Mouse (Mus musculus): ENCODE data around the gene Rassf3. TPM values are rescaled to one million over a fixed set of nuclear protein-coding genes. Genes with fewer than 3 reads are reported as not detected.

Gene Rassf3
- total RNA-seq, 2 experiments from 2014 or later, result 39.2 to 44.8 TPM

GRCm38 (mm10) chr10:121432041-121432634 lies 44.0 kb downstream of the Rassf3 start:
- DNase-seq (ENCODE audit: low spot score in 2 of 2), result no peak

GRCm38 (mm10) chr10:121430764-121431540 lies 45.2 kb downstream of the Rassf3 start:
- DNase-seq (ENCODE audit: low spot score in 2 of 2), result no peak

DNA sequence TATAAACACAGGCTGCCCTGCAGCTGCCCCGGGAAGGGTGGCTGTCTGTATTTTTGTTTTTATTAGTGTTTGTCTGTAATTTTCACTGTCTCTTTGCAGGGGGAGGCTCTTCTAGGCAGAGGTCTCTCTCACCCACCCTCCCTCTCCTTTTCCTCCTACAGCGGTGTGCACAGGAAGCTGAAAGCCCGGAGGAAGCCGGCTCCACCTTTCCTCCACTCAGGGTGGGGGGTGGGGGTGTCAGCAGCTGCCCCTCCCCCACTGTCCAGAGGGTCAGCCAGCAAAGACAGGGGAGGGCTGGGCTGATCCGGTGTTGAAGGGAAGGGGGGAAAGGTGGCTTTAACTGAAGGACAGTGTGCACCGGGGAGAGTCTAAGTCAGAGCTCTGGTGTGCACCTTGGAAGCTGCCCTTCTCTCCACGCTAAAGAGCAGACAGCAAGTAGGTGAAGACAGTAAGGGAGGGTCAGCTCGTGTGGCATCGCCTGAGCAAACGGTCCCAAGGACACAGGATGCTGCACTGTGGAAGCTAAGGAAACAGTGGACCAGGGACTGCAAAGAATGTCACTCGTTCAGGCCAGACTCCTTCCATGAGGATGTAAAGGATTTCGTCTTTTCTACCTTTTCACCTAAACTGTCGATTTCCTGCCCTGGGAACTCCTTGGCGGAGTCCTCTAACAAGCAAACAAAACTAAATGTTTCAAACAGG lies 46.0 kb downstream of the Rassf3 start:
- no peak for DNase-seq (ENCODE audit: low spot score in 2 of 2)

DNA sequence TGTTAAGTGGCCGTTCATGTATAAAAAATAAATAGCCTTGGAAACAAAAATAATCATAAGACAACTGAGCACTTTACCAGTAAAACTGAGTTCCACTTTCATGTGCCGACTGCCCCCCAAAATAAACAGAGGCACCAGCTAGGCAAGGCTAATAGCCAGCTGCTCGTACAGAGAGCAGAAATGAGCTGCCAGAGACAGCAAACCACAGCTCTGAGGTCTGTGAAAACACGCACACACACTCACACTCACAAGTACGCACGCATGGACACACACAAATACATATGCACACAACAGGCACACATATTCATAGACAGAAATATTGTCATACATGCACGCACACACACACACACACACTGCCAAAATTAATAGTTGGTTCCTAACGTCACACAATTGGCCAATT lies 46.6 kb downstream of the Rassf3 start:
- DNase-seq (ENCODE audit: low spot score in 2 of 2), result no peak

DNA sequence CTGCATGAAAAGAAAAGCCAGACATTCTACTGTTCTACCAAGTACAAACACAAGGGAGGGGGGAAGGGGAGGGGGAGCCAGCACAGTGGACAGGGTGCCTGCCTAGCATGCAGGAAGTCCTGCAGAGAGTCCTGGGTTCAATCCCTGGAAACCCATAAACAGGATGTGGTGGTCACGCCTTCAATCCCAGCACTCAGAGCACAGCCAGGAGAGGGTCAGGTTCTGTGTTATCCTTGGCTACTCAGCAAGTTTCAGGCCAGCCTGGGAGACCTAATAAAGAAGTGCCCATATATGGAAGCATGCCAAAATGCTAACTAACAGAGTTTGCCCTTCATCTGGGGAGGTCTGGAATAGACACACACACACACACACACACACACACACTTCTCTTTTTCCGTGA lies 47.1 kb downstream of the Rassf3 start:
- DNase-seq (ENCODE audit: low spot score in 2 of 2), result no peak

- DNase-seq (ENCODE audit: low spot score in 2 of 2), result no peak
Observed at GRCm38 (mm10) chr10:121428011-121428711, 48.0 kb downstream of the Rassf3 start.

GRCm38 (mm10) chr10:121427136-121427535 lies 49.0 kb downstream of the Rassf3 start:
- no peak for DNase-seq (ENCODE audit: low spot score in 2 of 2)

- DNase-seq (ENCODE audit: low spot score in 2 of 2), result no peak
Observed at GRCm38 (mm10) chr10:121426458-121427070, 49.6 kb downstream of the Rassf3 start.

DNA sequence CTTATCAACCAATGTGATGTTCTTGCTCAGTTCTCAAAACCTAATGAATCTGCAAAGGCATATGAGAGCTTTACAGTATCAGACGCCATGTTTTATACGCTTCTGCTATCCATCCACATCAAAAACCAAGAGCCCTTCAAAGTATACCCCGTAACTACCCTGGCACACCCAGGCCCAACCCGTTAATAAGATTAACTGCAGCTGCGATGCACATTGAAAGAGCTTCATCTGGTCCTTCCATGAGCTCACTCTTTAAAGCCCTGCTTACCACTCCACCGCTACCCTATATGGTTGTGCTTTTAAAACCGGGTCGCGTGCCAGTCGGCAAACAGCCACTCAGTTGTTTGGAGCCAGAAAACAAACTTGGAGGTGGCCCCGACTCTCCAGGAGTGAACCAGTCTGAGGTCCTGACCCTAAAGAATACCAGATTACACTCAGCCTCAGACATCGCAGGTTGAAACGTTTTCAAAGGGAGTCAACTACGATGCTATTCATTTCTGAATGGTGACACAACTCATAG lies 50.6 kb downstream of the Rassf3 start:
- DNase-seq (ENCODE audit: low spot score in 2 of 2), result no peak

DNA sequence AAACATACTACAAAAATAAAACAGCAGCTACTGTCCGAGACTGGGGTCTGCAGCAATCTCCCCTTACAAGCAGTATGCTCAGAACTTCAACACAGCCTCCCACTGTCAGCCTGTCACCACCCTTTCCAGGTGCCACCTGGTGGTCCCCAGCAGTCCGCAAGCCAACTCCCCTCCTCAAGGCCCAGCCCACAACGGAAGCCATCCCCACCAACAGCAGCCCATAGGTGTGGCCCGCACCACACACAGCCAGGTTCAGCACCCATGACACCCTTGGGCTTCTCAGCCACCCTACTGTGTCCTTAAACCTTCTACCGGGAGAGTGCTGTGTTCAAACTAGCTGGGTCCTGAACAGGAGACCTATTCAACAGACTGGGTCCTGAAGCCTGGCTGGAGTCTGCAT lies 51.1 kb downstream of the Rassf3 start:
- no peak for DNase-seq (ENCODE audit: low spot score in 2 of 2)

DNA sequence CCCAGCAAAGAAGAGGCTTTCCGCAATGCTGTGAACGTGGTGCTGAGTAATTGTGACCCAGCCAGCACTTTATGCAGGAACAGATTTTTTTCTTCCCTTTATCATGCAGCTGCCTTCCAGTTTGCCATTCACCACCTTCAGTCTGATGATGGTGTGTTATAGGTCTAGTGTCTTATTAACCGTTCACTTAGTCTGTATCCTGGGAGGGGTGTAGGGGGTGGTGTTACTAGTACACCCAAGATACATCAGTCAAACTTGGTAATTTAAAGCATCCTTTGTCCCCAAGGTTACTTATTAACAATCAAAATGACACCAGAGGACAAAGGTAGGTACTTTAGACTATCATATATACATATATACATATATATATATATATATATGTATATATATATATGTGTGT lies 51.7 kb downstream of the Rassf3 start:
- no peak for DNase-seq (ENCODE audit: low spot score in 2 of 2)

DNA sequence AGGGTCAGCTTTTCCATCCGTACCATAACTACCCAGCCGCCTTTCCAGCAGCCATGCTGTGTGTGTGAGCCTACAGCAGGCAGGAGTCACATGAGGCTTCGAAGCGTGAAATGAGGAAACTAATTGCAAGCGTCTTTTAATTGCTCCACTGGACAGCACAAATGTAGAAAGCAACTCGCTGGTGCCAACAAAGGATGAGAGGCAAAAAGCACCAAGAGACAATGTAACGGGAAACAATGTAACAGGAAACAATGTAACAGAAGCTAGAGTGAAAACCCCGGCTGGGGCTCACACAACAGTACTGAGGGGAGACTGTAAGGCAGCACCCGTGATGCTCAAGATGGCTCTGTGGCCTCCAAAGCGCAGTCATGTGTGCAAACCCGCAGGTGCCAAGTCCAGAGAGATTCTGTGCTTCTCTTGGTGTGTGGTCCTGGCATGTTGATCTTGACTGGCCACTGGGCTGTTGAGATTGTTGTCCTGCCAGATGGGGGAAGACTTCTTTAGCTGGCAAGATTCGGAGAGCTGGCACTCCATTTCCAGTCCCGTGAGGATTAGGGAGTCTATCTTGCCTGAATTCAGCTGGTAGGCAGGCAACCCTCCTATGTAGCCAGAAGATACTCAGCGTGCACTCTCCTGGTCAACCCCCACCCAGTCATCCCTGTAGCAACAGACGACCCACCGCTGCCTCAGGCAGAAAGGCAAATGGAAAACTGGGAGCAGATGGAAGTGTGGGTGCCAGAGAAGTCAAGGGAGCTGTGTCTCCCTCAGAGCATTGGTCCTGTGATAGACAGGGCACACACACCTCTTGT lies 52.4 kb downstream of the Rassf3 start:
- no peak for DNase-seq (ENCODE audit: low spot score in 2 of 2)

DNA sequence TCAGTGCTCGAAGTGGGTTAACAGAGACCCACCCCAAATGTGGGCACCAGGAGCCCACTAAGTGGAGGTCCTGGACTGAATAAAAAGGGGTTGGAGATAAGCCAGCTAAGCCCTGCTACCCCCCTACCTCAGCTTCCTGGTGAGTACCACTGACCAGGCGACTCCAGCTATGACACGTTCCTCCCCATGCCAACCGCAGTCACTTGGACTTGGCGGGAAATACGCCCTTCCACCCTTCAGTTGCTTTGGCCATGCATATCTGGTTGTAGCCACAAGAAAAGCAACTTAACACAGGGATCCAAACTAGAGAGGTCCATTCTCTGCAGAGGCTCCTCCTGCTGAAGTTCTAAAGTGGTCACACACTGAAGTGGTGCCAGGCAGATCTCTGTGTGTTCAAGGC lies 53.9 kb downstream of the Rassf3 start:
- no peak for DNase-seq (ENCODE audit: low spot score in 2 of 2)

DNA sequence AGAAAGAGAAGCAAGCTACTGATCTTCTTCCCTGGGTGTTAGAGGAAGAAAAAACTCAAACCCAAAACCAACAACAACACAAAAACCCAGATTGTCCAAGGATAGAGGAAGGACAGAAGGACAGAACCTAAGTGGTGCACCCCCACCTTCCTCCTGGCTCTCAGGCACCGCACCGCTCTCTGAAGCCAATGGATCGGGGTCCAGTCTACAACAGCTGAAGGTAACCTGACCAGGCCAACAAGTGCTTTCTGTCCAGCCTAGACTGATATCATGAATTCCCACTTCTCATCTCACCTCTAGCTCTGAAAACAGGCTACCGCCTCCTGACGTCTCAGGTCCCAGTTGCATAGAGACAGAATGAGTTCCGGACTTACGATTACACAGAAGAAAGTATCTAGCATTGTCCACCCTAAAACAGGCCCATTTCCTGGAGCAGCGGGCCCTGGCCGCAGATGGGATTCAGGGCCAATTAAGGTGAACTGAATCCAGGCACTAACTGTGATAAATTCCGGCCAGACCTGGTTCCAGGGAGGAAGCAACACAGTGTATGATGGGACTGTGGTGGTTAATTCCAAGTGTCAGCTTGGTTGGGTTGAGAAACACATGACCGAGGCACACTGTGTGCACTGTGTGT lies 54.4 kb downstream of the Rassf3 start:
- DNase-seq (ENCODE audit: low spot score in 2 of 2), result no peak

DNA sequence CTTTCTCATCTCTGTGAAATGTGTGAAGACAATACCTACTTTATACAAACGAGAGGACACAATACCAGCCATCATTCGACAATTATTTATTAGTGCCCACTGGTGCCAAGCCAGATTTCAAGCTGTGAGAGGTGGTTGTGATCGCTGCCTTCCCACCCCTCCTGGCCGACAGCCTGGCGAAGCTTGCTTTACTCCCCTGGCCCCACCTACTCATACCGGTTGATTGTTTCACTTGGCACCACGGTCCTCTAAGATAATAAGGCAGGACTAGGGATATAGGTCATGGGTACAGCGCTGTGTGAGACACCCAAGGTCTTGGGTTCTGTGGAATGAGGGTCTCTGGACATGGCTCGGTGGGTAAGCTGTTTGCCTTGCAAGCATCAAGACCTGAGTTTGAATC lies 55.1 kb downstream of the Rassf3 start:
- no peak for DNase-seq (ENCODE audit: low spot score in 2 of 2)

DNA sequence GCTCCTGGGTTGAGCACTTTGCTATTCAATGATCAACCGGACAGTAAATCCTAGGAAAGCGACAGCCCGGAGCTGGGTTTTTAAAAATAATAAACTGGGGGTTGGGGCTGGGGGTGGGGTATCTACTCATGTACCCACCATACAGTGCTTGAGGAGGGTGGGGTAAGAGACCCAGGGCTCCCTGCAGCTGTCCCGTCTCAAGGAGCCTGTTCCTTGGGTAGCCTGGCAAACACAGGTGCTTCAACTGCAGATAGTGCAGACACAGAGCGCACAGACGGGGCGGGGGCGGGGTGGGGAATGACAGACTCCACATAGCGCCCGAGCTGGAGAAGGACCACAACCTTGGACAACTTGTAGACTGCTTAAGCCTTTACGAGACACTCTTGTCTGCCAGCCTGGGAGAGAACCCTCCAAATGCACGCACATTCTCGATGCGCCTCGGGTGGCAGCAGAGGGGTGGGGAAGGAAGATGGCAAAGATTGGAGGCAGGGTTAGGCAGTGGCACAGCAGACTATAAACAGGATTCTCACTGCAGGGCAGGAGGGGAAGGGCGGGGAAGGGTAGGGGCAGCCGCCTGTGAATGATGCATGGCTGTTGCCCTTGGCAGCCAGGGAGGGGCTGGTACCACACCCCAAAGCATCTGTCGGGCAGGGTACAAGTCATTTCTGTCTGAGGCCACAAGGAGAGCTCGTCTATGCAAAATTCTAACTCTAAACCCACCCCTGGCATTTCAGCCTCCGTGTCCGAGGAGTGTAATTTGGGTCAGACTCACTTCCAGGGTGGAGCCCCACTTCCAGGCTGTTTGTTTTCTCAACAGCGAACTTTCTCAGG lies 56.3 kb downstream of the Rassf3 start:
- DNase-seq (ENCODE audit: low spot score in 2 of 2), result no peak

DNA sequence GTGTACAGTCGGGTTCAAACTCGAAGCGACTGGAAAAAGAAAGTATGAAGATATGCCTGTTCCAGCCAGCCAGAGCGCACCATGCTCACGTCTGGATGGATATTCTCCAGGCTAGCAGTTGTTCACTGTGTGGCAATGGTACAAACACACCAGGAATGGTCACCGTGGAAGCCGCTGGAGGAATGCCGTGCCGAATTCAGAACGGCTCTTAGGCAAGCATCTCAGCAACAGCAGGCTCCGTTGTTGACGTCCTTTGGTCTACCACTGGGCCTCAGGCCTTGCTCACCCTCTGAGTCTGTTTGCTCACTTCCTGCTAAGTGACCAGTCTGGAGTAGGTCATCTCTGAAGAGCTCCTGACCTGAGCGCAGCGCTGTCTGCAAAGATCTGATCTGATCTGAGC lies 57.3 kb downstream of the Rassf3 start:
- DNase-seq (ENCODE audit: low spot score in 2 of 2), result no peak

GRCm38 (mm10) chr10:121414127-121414526 lies 62.0 kb downstream of the Rassf3 start:
- DNase-seq (ENCODE audit: low spot score in 2 of 2), result no peak

DNA sequence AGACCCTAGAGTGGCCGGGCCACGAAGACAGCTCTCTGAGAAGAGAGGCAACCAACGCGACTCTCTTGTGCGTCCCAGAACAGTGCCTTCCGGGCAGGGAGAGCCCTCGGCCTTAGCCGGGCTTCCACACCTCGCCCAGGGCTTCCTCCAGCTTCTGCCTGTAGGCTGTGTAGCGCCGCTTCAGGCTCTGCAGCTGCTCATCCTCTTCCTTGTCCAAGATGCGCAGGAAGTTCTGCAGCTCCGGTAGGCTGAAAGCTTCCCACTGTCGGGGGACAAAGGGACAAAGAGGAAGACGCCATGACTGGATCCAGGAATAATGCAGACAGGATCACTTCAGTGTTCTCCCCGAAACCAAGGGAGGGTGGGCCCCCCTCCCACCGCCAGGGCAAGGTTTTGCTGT lies 63.3 kb downstream of the Rassf3 start:
- no peak for DNase-seq (ENCODE audit: low spot score in 2 of 2)

Data from adrenal gland, adult 18-20 months (tissue).